Mouse (Mus musculus): ENCODE data around the gene Mcm8.

The Mcm8 gene

DNA sequence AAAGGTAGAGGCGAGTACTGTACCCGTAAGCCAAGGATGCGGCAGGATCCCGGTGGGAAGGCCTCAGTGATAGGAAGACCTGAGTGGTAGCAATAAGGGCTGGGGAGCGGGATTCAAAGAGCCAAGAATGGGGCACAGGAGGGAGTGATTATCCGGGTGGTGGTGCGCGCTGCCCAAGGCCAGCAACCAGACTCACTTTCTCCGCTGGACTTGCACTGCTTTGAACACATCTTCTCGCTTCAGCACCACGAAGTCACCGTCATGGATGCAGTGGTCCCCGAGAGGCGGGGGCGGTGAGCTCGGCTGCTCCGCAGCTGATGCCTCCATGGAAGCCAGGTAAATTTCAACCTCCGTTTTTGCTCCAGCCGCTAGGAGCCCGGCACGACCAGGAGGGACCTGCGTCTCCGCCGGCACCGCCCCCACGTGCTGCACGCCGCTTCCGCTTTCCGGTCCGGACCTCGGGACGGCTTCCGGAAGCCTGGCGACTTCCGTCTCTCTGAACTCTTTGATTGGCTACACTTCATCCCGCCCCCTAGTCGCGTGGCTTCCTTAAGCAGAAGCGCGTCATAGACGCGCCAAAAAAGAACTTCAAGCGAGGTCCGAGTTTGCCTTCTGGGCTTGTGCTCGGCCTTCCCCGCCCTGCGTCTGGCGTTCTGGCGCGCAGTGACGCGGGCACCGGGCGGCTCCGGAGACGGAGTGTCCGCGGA, at the start of gene Mcm8, which contains the start of gene Trmt6:
Mcm8 (plus strand) TSS at position 534 of the 707 bp plus-strand sequence.
Trmt6 (minus strand) TSS at position 448 of the 707 bp plus-strand sequence.
- peak; percentile 91 for DNase-seq

DNA sequence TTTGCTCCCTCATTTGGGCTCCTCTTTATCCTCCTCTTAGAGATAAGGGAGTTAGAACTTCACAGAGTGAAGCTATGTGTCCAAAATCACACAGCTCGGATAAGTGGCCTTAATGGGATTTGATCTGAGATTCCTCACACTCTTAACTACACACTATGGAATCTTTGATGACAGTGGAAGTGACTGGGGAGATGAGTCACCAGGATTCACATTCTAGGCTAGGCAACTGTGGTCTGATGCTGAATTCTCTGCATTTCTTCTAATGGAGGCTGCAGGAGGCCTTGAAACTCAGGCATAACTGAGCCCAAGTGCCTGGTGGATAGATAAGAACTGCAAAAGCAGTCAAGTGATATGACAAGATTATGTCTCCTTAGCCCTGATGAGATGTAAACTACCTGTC, 45.1 kb upstream of the Mcm8 start:
- DNase-seq = no peak

DNA sequence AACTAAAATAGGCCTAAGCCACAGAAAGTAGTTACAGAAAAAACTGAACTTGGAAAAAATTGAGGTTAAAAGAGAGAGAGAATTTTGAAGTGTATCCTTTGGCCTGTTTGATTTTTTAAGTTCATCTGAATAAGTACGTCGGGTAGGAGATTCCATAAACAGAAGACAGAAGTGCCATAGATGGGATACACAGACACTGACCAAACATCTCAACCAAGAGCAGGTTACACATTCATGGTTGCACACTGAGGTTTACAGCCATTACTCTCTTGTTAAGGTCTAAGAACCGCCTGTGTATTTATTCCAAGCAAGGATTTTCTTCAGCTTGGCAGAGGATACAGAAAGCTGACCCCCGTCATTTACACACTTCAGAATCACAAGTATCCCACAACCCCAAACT, 35.0 kb upstream of the Mcm8 start, which contains the start of gene Chgb:
Chgb (plus strand) TSS at position 301 of the 400 bp plus-strand sequence.
- no peak for DNase-seq

- peak; percentile 90 for DNase-seq
Measured at GRCm38 (mm10) chr2:132781439-132782068, 34.4 kb upstream of the Mcm8 start.

DNA sequence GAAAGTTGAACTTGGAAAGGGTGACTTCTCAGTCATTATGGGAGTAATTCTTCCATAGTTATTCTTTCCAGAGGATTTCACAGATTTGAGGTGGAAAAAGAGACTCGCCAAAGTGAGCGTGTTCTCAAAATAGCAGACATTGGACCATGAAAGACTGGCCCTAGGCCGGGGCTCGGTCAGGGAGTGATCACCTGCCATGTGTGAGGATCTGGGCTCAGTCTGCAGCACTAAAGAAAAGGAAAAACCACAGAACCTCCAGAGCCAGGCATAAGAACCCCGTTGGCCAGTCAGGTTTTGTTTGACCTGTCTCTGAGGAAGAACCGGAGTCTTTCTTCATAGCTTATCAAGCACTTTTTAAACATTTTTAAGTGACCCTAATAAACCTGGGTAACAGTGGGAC, 31.9 kb upstream of the Mcm8 start:
- DNase-seq = no peak

DNA sequence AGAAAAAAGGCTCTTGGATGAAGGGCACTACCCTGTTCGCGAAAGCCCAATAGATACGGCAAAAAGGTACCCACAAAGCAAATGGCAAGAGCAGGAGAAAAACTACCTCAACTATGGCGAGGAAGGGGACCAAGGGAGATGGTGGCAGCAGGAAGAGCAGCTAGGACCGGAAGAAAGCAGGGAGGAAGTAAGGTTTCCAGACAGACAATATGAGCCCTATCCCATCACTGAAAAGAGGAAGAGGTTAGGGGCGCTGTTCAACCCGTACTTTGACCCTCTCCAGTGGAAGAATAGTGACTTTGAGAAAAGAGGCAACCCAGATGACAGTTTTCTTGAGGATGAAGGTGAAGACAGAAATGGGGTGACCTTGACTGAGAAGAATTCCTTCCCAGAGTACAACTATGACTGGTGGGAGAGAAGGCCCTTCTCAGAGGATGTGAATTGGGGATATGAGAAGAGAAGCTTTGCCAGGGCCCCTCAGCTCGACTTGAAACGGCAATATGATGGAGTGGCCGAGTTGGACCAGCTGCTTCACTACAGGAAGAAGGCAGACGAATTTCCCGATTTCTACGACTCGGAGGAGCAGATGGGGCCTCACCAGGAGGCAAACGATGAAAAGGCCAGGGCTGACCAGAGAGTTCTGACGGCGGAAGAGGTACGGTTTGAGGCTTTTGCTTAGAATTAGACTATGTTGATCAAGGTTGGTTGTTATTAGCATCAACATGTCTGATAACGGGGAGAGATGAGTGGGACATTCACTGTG, 22.3 kb upstream of the Mcm8 start:
- no peak for DNase-seq

DNA sequence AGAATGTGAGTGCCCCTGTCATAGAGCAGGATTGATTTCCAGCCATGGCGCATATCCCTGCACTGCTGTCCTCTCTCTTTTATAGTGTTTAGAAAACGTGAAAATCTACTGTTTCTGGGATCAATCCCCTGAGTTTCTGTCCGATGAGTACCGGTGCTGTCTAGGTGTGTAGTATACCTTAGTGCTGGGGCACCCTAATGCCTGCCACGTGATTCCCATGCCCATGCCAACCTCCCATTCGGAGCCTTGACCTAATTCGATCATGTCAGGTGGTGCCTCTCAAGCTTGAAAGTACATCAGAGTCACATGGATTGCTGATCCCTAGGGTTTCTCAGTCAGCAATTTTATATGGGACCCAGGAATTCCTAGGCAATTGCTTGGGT, 21.7 kb upstream of the Mcm8 start:
- no peak for DNase-seq

GRCm38 (mm10) chr2:132802976-132803375, 13.0 kb upstream of the Mcm8 start:
- no peak for DNase-seq

GRCm38 (mm10) chr2:132841071-132841470, 25.1 kb downstream of the Mcm8 start:
- no peak for DNase-seq

GRCm38 (mm10) chr2:132846407-132847358, 30.7 kb downstream of the Mcm8 start, which contains the start of gene Crls1:
Gene Crls1, plus strand, starts transcription at chr2:132846666.
- peak; percentile 95 for DNase-seq

- DNase-seq = no peak
Measured at GRCm38 (mm10) chr2:132847581-132847980, 31.6 kb downstream of the Mcm8 start.

GRCm38 (mm10) chr2:132848361-132848760, 32.4 kb downstream of the Mcm8 start:
- no peak for DNase-seq

- DNase-seq = no peak
Measured at GRCm38 (mm10) chr2:132849141-132849540, 33.2 kb downstream of the Mcm8 start.

DNA sequence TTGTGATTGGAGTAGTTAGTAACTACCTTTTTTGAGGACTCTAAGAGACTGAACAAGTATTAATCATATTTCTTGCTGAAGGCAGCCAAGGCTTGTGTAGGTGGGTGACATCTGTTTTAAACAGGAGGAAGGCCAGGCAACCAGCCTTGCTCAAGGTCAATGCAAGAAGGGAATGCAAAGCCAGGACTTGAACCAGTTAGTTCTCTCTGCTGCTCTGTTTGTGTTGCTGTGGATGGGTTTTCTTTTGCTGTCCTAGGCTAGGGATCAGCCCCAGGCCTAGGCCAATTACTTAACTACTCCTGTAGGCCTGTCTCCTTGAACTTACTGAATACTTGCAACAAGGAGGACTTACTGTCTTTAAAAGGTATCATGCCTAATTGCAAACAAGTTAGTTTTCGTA, 37.1 kb downstream of the Mcm8 start:
- DNase-seq = no peak

- DNase-seq = no peak
Measured at GRCm38 (mm10) chr2:132856333-132856732, 40.4 kb downstream of the Mcm8 start.

GRCm38 (mm10) chr2:132860435-132860834, 44.5 kb downstream of the Mcm8 start:
- DNase-seq = no peak

- no peak for DNase-seq
Measured at GRCm38 (mm10) chr2:132861456-132861855, 45.5 kb downstream of the Mcm8 start.

- no peak for DNase-seq
Measured at GRCm38 (mm10) chr2:132863325-132863724, 47.4 kb downstream of the Mcm8 start.

DNA sequence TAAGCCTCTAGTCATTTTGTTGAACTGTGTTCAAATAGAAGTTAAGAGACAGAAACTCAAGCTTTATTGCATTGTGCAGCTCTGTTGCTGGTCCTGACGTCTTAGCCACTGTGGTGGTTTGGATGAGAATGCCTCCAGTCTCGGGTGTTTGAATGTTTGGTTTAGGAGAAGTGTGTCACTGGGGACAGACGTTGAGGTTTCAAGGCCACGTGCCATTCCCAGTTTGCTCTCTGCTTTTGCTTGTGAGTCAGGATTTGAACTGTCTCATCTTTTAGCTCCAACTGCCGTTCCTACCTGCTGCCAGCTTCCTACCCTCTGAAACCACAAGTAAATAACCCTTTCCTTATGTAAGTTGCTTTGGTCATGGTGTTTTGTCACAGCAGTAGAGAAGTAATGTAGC, 51.6 kb downstream of the Mcm8 start:
- no peak for DNase-seq

DNA sequence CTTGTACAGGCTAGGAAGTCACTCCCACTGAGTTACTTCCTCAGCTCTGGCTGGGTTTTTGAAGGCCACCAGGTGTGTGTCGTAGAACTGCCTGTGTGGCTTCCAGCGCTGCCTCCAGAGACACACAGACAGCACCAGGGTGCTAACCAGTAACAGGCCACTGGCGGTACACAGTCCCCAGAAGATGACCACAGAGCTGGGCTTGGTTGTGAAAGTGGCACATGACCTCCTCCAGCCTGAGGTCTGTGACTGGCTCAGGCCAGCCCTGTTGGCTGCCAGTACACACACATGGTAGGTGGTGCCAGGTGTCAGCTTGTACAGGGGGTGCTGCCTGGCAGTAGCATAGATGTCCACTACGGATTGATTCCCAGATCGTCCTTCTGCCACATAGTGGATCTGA, 53.7 kb downstream of the Mcm8 start:
- DNase-seq = no peak

DNA sequence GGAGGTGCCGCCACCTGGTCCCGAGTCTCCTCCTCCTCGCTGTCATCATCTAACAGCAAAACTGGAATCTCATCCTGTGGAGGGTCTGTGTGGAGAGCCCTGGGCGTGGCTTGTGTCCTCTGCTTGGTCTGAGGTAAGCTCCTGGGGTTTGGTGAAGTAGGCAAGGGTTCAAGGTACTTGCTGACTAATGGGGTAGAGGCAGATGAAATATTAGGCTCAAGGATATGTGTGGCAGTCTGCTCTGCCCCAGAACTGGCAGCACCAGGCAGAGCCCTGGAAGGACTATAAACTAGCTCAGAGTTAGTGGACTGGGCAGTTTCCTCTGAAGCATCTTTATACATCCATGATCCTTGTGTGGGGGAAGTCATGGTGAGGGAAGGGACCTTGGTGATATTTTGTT, 54.3 kb downstream of the Mcm8 start:
- DNase-seq = no peak

DNA sequence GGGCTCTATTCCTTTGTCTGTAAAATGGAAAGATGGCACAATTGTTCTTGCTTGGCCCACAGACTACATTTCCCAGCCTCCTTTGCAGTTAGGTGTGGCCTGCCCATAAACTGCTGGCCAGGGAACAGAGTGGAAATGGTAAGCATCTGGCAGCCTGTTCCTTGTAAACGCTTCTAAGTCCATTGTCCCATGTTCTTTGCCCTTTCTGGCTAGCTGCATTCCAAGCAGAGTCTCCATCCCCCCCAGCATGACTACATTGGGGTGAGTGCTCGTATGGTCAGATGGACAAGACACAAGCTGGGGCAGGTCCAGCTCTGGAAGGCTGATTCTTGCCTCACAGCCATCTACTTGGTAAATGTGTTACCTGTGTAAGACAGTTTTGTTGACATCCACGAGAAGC, 55.7 kb downstream of the Mcm8 start:
- no peak for DNase-seq

All from lung, postnatal 14 days (tissue).